Mouse (Mus musculus) thymus, adult 2 months (tissue): Measurements from ENCODE around the gene Slc1a2.

Experiments
- CTCF ChIP-seq: fragments of 200-500 bp; IDR thresholded peaks from 2 replicates; pipeline ENCODE4 v1.5.1; 2012; ENCODE audit warnings: mild to moderate bottlenecking, control low read depth, low read length, moderate library complexity, borderline replicate concordance; ENCODE audit not compliant: control insufficient read depth, poor library complexity, insufficient read depth; ENCODE audit errors: extremely low read depth
- POLR2A ChIP-seq: fragments of 200-500 bp; IDR thresholded peaks from 2 replicates; pipeline ENCODE4 v1.6.1; 2012; ENCODE audit warnings: mild to moderate bottlenecking, low read length, control low read depth, moderate library complexity; ENCODE audit not compliant: control insufficient read depth, poor library complexity, insufficient read depth; ENCODE audit errors: extremely low read depth

DNA sequence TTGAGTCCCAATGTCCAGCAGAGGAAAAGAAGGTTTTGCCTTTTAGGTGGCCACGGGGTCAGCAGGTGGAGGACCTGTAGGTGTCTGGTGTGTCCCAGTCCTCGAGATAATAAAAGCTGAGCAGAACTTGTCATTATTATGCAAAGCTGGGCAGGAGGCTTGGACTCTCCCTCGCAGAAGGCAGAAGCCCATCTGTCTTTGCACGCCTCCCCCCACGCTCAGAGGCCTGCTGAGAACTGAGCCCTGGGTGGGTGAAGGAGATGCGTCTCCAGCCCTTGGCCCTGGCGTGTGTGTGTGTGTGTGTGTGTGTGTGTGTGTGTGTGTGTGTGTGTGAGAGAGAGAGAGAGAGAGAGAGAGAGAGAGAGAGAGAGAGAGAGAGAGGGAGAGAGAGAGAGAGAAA lies 733 bp upstream of the Slc1a2 start:
- TF ChIP-seq POLR2A (no peak), CTCF (no peak)
